Mouse (Mus musculus) neural tube, embryonic 12.5 days (tissue): ENCODE measurements around the gene Cenpu. TPM values are rescaled to one million over a fixed set of nuclear protein-coding genes. Genes with fewer than 3 reads are reported as not detected.

Source experiments
- ATAC-seq: fragments of 200-750 bp; cut with Nextera tagmentation; 2 replicates; pipeline ENCODE4 v1.8.0; 2017; ENCODE audit warnings: low read depth, mild to moderate bottlenecking, moderate TSS enrichment, moderate library complexity; ENCODE audit not compliant: low FRiP score
- H3K27ac ChIP-seq: fragments of 300-500 bp; sonication (generic); 2 replicates; pipeline ENCODE4 v1.5.1; 2016
- H3K27me3 ChIP-seq: fragments of 300-500 bp; sonication (generic); replicated peaks from 2 replicates; pipeline ENCODE4 v1.6.1; 2016; ENCODE audit warnings: mild to moderate bottlenecking
- H3K36me3 ChIP-seq: fragments of 300-500 bp; sonication (generic); 2 replicates; pipeline ENCODE4 v1.6.1; 2016; ENCODE audit warnings: mild to moderate bottlenecking
- H3K4me1 ChIP-seq: fragments of 300-500 bp; sonication (generic); 2 replicates; pipeline ENCODE4 v1.6.1; 2016
- H3K4me2 ChIP-seq: fragments of 300-500 bp; sonication (generic); replicated peaks from 2 replicates; pipeline ENCODE4 v1.6.1; 2016; ENCODE audit warnings: mild to moderate bottlenecking
- H3K4me3 ChIP-seq: fragments of 300-500 bp; sonication (generic); 2 replicates; pipeline ENCODE4 v1.5.1; 2016
- H3K9ac ChIP-seq: fragments of 300-500 bp; sonication (generic); 2 replicates; pipeline ENCODE4 v1.6.1; 2016; ENCODE audit warnings: mild to moderate bottlenecking
- H3K9me3 ChIP-seq: fragments of 300-500 bp; sonication (generic); 2 replicates; pipeline ENCODE4 v1.6.1; 2016; ENCODE audit warnings: mild to moderate bottlenecking
- WGBS: fragments of 180-500 bp; shearing (Covaris S2); methylation state at CpG from one replicate; pipeline ENCODE4 v1.1.7; 2016; 5-methylcytosine and 5-hydroxymethylcytosine counted together
- polyA plus RNA-seq: library from polyadenylated mRNA; unstranded; fragments of >200 nt; fragmentation: Nextera tagmentation; extraction: Ambion mirVana; gene quantifications from 2 replicates; pipeline ENCODE4 v1.2.1, GENCODE M21; 2016

Gene Cenpu
- polyA plus RNA-seq, 1 experiment from 2014 or later, result 15.8 TPM

DNA sequence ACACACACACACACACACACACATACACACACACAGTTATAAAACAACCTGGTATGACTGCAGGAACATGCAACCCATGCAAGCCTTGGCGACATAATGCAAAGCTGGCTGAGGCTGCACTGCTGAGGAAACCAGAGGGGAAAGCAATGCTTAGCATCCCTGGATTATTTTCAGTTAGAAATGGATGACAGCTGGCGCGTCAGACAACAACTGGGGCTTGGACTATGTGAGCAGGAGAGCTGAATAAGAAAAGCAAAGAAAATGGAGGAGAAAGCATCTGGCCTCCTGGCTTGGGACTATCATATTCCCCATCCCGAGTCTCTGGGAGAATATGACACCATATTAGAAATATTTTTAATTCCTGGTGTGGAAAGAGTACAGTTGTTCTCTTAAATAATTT, 61.1 kb downstream of the Cenpu start:
- 80% methylated on average over 4 of the region's 4 CpGs for WGBS
- Histone ChIP-seq H3K27me3 (no peaks in the 10 kb centered on the region), H3K9ac (no peak overlapping the region), H3K4me2 (no peak overlapping the region), H3K36me3 (no peaks in the 10 kb centered on the region), H3K4me1 (no peaks in the 10 kb centered on the region), H3K9me3 (no peaks in the 10 kb centered on the region), H3K4me3 (no peak overlapping the region), H3K27ac (no peak overlapping the region)
- no peak for ATAC-seq

DNA sequence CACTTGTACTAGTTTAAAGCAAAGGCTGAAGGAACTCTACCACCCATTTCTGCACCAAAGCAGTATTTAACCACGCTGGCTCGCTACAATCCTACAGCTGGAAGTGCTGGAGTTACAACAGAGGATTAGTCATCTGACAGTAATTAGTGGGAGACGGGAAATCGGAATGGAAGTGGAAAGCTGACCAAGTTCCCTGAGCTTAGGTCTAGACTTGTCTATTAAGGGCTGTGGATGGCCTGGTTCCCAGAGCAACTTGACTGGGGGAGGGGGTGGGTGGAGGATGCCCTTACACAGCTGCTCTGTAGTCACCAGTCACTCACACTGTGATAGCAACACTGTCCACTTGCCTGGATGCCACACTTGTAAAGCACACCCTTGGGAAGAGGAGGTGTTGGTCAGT, 61.5 kb downstream of the Cenpu start:
- Histone ChIP-seq H3K27me3 (no peaks in the 10 kb centered on the region), H3K27ac (no peak overlapping the region), H3K36me3 (no peaks in the 10 kb centered on the region), H3K9ac (no peak overlapping the region), H3K4me2 (no peak overlapping the region), H3K4me3 (no peak overlapping the region), H3K9me3 (no peaks in the 10 kb centered on the region), H3K4me1 (0 out of 2 replicates have a peak, but pooled peaks cover under 1% of the 10 kb centered on the region)
- 79% methylated on average over 4 of the region's 4 CpGs for WGBS
- ATAC-seq, result no peak

DNA sequence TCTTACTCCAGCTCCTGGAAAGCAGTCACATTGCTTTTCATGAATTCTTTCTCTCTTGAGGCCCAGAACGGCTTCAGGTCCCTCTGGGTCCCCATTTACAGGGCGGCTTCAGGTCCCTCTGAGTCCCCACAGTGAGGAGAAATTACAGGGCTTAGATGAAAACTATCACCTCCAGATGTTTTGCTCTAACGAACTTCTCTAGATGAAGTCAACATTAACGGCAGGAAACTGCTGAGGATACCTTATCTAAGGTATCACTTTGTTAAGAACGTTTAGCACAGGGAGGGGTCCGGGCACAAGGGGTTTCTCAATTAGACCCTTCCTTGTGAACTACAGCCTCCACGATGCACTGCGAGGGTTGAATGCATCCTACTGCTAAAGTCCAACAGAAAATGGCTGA, 64.1 kb downstream of the Cenpu start:
- Histone ChIP-seq H3K4me3 (no peak overlapping the region), H3K36me3 (no peaks in the 10 kb centered on the region), H3K4me2 (peak overlapping the region; percentile 92; the same call in 1 of the 2 replicates), H3K27me3 (no peaks in the 10 kb centered on the region), H3K9ac (no peak overlapping the region), H3K9me3 (no peaks in the 10 kb centered on the region), H3K4me1 (peaks cover 7% of the 10 kb centered on the region), H3K27ac (no peak overlapping the region)
- no peak for ATAC-seq
- 91% methylated on average over 8 of the region's 8 CpGs for WGBS

DNA sequence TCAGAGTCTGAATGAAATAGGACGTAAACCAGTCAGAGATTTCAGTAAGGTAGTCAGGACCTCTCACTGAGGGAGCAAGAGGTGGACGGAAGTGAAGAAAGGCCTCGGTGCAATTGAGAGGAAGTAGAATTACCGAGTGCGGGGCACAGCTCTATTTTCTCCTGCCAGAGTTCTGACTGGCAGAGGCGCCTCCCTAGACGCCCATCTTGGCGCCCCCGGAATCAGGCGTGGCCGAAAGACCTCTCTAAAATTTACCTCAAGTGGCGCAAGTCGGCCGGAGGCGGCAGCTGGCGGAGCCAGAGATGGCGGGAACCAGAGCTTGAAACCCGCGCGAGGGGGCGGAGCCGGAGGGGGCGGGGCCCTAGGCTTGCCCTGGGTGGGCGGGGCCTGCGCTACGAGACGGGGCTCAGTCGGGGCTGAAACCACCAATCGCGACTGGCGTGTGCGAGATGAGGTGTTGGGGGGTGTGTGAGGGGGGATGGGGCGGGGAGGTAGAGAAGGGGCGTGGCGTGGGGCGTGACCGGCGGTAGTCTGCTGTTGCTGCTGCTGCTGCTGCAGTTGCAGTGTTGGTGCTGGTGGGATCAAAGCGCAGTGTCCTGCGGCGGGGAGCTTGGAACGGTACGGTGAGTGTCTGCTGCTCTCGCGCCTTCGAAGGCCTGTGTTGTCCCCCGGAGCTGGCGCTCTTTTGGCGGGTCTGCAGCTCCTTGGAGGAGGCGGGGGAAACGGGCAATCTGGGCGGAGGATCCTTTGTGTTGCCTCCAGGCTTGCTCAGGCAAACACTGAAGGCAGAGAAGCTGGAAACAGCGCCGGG, 65.3 kb downstream of the Cenpu start, which contains the start of the genes Primpol and Casp3:
TSS of gene Primpol (minus strand) at position 334 of the 811 bp plus-strand sequence.
TSS of gene Casp3 (plus strand) at position 413 of the 811 bp plus-strand sequence.
- Histone ChIP-seq H3K9ac (peak within 1 kb of the TSS; percentile 94), H3K27me3 (no peaks in the 10 kb centered on the region), H3K4me2 (peak within 1 kb of the TSS; percentile 92), H3K9me3 (no peaks in the 10 kb centered on the region), H3K36me3 (no peaks in the 10 kb centered on the region), H3K27ac (peak within 1 kb of the TSS; percentile 85), H3K4me3 (peak within 1 kb of the TSS; percentile 83), H3K4me1 (peaks cover 7% of the 10 kb centered on the region)
- WGBS, result under 1% methylated on average over 54 of the region's 54 CpGs
- ATAC-seq, result peak; percentile 98

DNA sequence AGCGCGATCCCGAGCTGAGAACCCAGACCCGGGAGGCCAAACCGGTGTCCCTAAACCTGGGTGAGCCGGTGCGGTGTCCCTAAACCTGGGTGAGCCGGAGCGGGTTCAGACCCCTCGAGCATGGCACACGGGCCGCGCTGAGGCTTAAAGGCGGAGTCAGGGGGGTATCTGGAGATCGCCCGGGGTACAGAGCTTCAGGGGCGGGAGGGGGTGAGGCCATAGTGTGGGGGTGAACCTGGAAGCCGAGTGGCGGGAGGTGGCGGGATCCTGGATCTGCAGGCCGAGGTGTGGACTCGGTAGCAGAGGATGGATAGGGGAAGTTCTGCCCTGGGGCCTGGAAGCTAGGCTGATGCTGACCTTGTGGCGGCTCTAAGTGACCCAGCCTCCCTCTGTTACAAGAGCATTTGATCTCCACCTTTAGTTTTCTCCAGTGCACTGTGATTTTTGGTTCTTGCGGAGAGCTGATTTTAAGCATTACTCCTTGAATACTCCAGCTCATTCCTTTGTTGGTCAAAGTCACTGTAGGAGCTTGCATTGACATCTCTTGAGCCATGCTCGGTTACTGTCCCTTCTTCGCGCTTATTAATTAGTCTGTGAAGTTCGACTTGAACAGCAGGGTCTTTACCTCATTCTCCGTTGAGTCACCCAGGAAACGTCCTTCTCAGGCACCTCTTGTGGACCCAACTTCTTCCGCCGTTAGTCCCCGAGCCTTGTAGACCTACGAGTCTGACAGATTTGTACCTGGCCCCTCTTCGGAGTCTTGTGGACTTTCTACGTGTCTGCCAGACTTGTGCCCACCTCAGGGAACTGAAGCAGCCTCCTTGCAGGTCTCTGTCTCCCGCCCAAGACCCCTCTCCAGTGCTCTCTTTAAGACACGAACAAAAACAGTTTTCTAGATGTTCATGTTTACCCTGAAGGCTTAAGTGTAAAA, 66.1 kb downstream of the Cenpu start:
- Histone ChIP-seq H3K4me2 (peak overlapping the region; percentile 92), H3K36me3 (no peaks in the 10 kb centered on the region), H3K9me3 (no peaks in the 10 kb centered on the region), H3K27ac (peak overlapping the region; percentile 85), H3K9ac (peak overlapping the region; percentile 94), H3K27me3 (no peaks in the 10 kb centered on the region), H3K4me1 (peaks cover 7% of the 10 kb centered on the region), H3K4me3 (peak overlapping the region; percentile 83)
- ATAC-seq, result peak; percentile 67
- WGBS, result under 1% methylated on average over 38 of the region's 38 CpGs

DNA sequence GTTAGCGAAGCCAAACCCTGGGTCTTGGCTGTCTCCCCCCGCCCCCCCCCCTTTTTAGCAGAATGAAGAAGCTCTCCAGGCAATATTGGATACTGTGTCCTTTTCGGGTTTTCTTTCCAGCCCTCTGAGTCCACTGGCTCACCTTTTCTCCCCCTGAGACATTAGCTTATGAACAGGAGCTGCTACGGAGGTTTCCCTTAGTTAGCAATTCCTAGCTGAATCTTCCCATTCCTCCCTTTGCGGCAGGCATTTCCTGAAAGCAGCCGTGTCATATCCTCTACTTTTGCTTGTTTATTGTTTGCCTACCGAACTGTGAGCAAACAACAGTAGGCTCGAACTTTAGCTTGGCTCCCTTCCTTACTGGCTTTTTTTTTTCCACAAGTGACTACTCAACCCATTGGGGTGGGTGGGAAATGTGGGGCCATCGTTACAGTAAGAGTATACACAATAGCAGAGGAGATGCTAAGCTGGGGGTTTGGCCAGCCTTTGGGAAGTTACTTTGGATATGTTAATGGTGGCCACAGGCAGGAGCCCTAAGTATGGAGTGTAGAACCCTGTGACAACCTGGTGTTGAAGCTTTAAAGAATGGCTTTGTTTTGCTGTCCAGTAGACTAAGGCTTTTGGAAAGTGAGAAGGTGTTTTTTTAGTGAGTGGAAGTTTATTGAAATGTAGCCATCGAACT, 67.0 kb downstream of the Cenpu start:
- no peak for ATAC-seq
- no peaks in the 10 kb centered on the region for H3K9me3 ChIP-seq
- no peaks in the 10 kb centered on the region for H3K27me3 ChIP-seq
- H3K36me3 ChIP-seq, result no peaks in the 10 kb centered on the region
- peak overlapping the region; percentile 92 for H3K4me2 ChIP-seq
- peak overlapping the region; percentile 94 for H3K9ac ChIP-seq
- 1% methylated on average over 10 of the region's 10 CpGs for WGBS
- H3K4me1 ChIP-seq, result peaks cover 7% of the 10 kb centered on the region
- H3K4me3 ChIP-seq, result peak overlapping the region; percentile 83
- no peak overlapping the region for H3K27ac ChIP-seq

DNA sequence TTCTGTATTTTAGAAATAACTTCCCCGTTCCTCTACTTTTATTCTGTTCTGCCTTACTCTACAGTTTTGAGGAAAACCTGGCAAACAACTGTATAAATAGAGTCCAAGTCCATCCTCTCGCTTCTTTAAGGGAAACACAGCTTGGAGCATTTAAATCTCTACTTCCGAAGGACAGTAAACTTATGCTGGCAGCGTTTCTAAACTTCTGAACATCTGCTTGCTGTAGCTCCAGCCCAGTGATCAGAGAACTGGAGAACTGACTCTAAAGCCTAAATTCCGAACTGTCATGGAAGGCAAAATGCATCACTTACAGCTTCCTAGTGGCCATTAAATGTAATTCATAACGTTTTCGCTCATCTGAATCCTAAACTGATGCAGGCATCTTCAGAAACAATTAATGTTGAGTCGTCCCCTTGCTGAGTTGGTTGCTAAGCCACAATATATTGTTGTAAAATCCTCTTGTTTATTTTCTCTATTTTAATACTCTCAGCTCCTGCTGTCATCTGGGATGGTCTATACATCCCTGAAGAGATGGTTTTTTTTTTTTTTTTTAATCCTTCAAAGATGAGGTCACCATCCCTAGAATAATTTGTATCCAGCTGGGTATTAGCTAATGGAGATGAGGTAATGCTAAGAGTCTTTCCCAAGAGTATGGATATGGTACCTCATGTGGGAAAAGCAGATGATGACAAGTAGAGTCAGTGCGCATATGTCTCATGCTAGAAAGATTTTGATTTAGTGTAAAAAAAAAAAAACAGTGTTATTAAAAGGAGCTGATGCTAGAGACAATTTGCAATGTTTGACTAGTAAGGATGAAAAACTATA, 70.8 kb downstream of the Cenpu start:
- WGBS, result 78% methylated on average over 9 of the region's 9 CpGs
- Histone ChIP-seq H3K4me3 (no peak overlapping the region), H3K4me2 (no peak overlapping the region), H3K4me1 (peaks cover 7% of the 10 kb centered on the region), H3K9me3 (no peaks in the 10 kb centered on the region), H3K9ac (no peak overlapping the region), H3K27me3 (no peaks in the 10 kb centered on the region), H3K27ac (no peak overlapping the region), H3K36me3 (no peaks in the 10 kb centered on the region)
- ATAC-seq, result no peak

DNA sequence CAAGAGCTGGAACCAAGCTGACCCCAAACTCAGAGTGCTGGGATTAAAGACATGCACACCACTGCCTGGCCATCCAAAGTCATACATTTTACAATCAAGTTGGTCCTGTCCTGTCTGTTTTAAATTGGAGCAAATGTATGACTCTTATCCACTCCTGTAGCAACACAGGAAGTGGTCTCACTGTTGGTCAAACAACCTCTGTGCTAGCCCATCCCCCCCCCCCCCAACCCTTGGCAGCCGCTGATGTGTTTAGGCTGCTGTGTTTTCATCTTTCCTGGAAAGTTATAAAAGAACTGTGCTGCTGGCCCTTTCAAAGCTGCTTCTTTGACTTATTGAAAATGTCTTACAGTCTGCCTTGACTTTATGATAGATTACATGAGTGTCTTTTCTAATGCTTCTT, 73.3 kb downstream of the Cenpu start:
- H3K36me3 ChIP-seq, result peaks cover 12% of the 10 kb centered on the region; the same call in 1 of the 2 replicates
- no peak overlapping the region for H3K9ac ChIP-seq
- no peaks in the 10 kb centered on the region; the same call in 1 of the 2 replicates for H3K4me1 ChIP-seq
- 56% methylated on average over 1 of the region's 1 CpGs for WGBS
- no peaks in the 10 kb centered on the region for H3K27me3 ChIP-seq
- no peak overlapping the region for H3K27ac ChIP-seq
- no peaks in the 10 kb centered on the region for H3K9me3 ChIP-seq
- no peak overlapping the region for H3K4me3 ChIP-seq
- ATAC-seq, result no peak
- H3K4me2 ChIP-seq, result no peak overlapping the region

DNA sequence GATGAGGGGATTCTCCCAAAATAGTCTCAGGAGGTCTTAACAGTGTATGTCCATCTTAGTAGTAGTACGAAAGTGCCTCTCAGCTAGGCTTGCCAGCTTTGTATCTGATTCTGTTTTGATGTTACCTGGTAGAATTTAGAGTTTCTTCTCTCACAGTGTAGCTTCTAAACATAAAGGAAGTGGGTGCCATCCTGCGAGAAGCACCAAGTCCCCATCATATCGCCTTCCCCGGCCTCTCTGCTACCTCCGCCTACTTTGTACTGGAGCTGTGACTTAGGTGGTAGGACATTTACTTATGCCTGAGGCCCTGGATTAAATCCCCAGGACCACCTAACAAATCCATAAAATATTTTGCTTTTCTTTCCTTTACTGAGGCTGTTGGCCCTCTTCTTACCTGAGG, 74.8 kb downstream of the Cenpu start:
- no peak for ATAC-seq
- Histone ChIP-seq H3K4me3 (no peak overlapping the region), H3K9ac (no peak overlapping the region), H3K9me3 (no peaks in the 10 kb centered on the region), H3K4me1 (no peaks in the 10 kb centered on the region; the same call in 1 of the 2 replicates), H3K4me2 (no peak overlapping the region), H3K27ac (no peak overlapping the region), H3K36me3 (peaks cover 20% of the 10 kb centered on the region; the same call in 1 of the 2 replicates), H3K27me3 (no peaks in the 10 kb centered on the region)
- WGBS, result 92% methylated on average over 5 of the region's 5 CpGs

DNA sequence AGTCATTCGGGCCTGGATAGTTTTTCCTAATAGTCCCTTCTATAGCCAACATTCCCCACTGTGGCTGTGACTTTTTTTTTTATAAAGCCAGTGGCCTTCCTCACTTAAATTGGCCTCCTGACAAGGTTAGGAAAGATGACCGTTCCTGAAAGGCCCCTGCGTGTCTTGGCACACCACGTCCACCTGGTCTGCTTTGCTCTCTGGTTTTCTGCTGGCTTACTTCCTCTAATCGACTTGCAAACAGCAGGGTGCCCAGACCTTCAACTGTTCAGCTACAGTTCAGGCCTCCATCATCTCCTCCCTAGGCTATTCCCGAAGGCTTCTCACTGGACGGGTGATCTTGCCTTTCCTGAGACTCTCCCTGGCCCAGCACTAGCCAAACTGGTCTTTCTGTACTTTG, 76.1 kb downstream of the Cenpu start:
- no peaks in the 10 kb centered on the region; the same call in 1 of the 2 replicates for H3K4me1 ChIP-seq
- H3K36me3 ChIP-seq, result peaks cover 26% of the 10 kb centered on the region
- H3K9ac ChIP-seq, result no peak overlapping the region
- no peak overlapping the region for H3K4me3 ChIP-seq
- H3K4me2 ChIP-seq, result no peak overlapping the region
- no peak for ATAC-seq
- no peak overlapping the region for H3K27ac ChIP-seq
- 71% methylated on average over 7 of the region's 7 CpGs for WGBS
- H3K27me3 ChIP-seq, result no peaks in the 10 kb centered on the region
- H3K9me3 ChIP-seq, result no peaks in the 10 kb centered on the region

DNA sequence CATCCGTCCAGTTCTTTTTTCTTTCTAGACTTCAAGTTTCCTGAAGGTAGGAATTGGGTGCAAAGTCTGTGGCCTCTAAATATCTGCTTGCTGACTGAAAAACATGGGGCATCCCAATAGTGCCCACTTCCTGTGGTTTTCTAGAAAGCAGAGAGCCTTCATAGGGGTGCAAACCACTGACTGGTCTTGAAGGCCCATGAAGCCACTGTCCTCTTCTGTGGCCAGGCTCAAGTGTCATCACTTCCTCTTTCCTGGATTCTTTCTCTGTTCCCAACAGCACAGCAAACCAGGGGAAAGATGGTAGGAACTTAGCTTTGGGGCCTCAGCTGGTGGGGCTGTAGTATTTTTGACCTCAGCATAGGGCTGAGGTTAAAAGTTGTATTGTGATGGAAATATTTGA, 76.8 kb downstream of the Cenpu start:
- no peak overlapping the region for H3K4me2 ChIP-seq
- H3K9me3 ChIP-seq, result no peaks in the 10 kb centered on the region
- no peak overlapping the region for H3K9ac ChIP-seq
- no peaks in the 10 kb centered on the region for H3K27me3 ChIP-seq
- ATAC-seq, result no peak
- H3K36me3 ChIP-seq, result peaks cover 33% of the 10 kb centered on the region
- no peak overlapping the region for H3K4me3 ChIP-seq
- whole genome bisulfite sequencing, result 95% methylated on average over 1 of the region's 1 CpGs
- no peaks in the 10 kb centered on the region; the same call in 1 of the 2 replicates for H3K4me1 ChIP-seq
- H3K27ac ChIP-seq, result no peak overlapping the region
